In genomic region chr9:7602982-7603742, GRCm38 (mm10) we compare ENCODE assay signal across 1 mouse cellular context.
TF ChIP-seq lines count a peak whose summit lies in the region.

No protein-coding gene starts in this region.

TF ChIP-seq in MEL, 35 proteins besides CTCF, POLR2A, EP300 and RAD21 (continued from another document):
- TF ChIP-seq SMC3 (IDR thresholded peaks at IDR 0.05; ENCODE audit: low read depth, low read length) = peak; percentile 98
